Mouse (Mus musculus) brain, embryonic 14.5 days (tissue): ENCODE measurements around the gene Caap1.

ENCODE experiments used
- CTCF ChIP-seq: fragments of 200-500 bp; IDR thresholded peaks from 2 replicates; pipeline ENCODE4 v1.5.1; 2012; ENCODE audit warnings: inconsistent platforms, mild to moderate bottlenecking, moderate library complexity, borderline replicate concordance; ENCODE audit not compliant: insufficient read depth, insufficient read length; ENCODE audit errors: extremely low read depth
- POLR2A ChIP-seq: fragments of 200-500 bp; IDR thresholded peaks from 2 replicates; pipeline ENCODE4 v1.6.1; 2012; ENCODE audit warnings: mild to moderate bottlenecking, inconsistent platforms, borderline replicate concordance; ENCODE audit not compliant: poor library complexity, insufficient read depth, insufficient read length, severe bottlenecking; ENCODE audit errors: extremely low read depth

DNA sequence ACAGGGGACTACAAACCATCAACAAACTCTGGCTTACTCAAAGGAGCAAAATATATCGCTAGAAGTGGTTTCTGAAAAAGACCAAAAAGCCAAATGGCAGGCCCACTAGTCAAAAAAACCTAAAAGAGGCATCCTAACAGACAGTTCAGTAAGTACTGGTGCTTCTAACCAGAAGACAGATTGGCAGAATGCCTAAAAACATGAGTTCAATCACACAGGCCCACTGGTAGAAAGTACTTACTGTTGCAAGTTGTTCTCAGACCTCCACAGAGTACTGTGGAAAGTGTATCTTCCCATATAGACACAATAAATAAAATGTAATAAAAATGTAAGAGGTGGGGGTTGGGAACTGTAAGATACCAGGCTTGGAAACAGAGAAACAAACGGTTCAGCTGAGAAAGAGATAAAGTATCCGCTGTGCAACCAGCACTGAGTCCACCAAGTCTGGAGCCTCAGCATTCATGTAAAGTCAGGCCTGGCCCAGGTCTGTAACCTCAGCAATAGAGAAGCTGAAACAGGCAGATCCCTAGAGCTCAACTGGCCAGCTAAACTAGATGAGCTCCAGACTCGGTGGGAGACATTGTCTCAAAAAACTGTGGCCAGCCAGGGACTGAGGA is 35.3 kb upstream of the Caap1 start:
- TF ChIP-seq POLR2A (no peak), CTCF (no peak)
